Mouse (Mus musculus) mouse embryonic stem cell (cell line): ENCODE results near the gene Vmn1r158.
"Not testable (repeated sequence)": the region's sequence is repeated elsewhere in the genome, so short reads cannot be mapped to it uniquely, and the experiment has no call there.

Source experiments
- in situ Hi-C, 2 experiments: fragments of 300-500 bp; cut with MboI; formaldehyde crosslinking; loops; 1 replicate in 1 of 2; 3 replicates in 1 of 2; pipeline ENCODE4 v1.14.3; 2019 to 2020; ENCODE audit warnings: low sequenced_read_pairs in 2 of 2, low pct_unique_long_range_greater_than_20kb in 1 of 2, mixed read lengths in 1 of 2; ENCODE audit not compliant: unreplicated experiment in 1 of 2

The Vmn1r158 gene

GRCm38 (mm10) chr7:22790682-22791081, at the start of gene Vmn1r158:
TSS of gene Vmn1r158 (minus strand) at chr7:22790782.
- in situ Hi-C loops: not testable (repeated sequence)

DNA sequence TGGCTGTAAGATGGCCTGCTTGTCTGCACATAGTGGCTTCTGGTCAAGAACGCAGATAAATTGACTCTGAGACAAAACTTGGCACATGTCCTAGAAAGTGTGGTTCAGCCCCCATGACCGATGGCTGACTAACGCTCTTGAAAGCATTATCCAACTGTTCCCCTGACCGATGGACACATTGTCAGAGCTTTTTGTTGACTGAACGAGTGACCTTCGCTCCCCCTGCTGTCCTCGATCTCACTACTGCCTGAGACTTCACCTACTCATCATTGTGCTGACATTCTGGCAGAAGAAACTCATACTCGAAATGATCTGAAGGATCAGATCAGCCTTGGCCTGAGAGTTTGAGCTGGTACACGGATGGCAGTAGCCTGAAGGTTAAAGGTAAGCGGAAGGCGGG, 14.6 kb downstream of the Vmn1r158 start:
- in situ Hi-C loops: not testable (repeated sequence)

DNA sequence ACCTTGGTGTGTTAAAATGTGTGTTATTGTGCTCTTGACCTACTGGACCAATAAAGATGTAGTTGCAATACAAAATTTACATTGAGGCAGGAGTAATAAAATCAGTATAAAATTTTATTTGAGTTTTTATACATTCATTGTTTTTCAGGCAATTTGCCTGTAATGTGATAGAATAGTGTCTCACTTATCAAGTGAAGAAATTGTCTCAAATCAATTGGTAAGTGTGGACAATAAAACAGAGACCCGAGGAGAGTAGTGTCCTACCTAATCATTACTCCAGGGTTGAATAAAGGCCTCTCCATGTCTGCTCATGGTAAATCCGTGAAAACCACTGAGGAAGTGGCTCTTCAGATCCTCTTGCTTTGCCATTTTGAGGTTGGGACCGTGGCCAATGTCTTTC, 29.2 kb downstream of the Vmn1r158 start, which contains the start of gene Vmn1r157:
Vmn1r157 (plus strand) TSS at position 301 of the 400 bp plus-strand sequence.
- in situ Hi-C loops: not testable (repeated sequence)
